ENCODE assay signal across 20 mouse cellular contexts in the genomic region with DNA sequence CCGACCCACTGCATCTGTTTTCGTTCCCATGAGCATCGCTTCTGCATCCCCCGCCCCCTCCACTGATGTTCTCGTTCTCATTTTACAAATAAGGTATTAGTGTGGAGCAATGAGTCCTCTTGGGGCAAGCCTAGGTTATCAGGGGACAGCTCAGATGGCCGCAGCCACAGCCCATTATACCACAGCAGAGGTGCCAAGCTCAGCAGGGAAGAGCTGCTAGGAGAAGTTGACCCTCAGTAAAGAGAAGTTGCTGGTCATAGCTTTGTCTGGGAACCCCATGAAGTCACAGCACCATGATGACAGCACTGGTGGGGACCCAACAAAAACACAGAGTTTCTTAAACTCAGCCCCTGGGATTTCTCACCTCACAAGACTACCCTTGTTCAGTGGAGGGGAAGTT. TPM values are rescaled to one million over a fixed set of nuclear protein-coding genes. Genes with fewer than 3 reads are reported as not detected.
DNase-seq lines count a peak whose midpoint lies in the region; ATAC-seq lines count a peak whose summit lies in the region.
"Had no signal": no experiment of that assay in that cellular context is flagged by ENCODE, and none has a peak within 500 bp of the region (broad histone marks: within the 10 kb centered on the region; RNA-seq: fewer than 3 reads in every experiment).

No protein-coding gene starts in this region.

- DNase-seq in heart, adult 11 months, result peak; percentile 89
- no peak for DNase-seq in heart, adult 9 months (ENCODE audit: low spot score in 2 of 2)
- no peak for DNase-seq in heart, adult 8-10 months (ENCODE audit: low spot score)
- DNase-seq in kidney, postnatal 10 days, result peak; percentile 10
- DNase-seq in kidney, adult 9 months, result no peak
- DNase-seq: adrenal gland, adult 2 months; adrenal gland, postnatal 25 days; cerebellum, adult 18-20 months; cerebellum, adult 9-11 months; cerebellum, postnatal 36 days; kidney, adult 18-20 months had no signal

- no peak overlapping the region for H3K4me3 ChIP-seq in heart, embryonic 12.5 days
- H3K4me3 ChIP-seq in heart, embryonic 16.5 days (ENCODE audit: low read length), result no peak overlapping the region
- H3K4me3 ChIP-seq in neural tube, embryonic 15.5 days (replicated peaks), result no peak overlapping the region
- H3K4me3 ChIP-seq: embryonic facial prominence, embryonic 13.5 days; hindbrain, embryonic 10.5 days; intestine, embryonic 15.5 days; kidney, embryonic 15.5 days had no signal

- no peak for ATAC-seq in heart, embryonic 12.5 days (ENCODE audit: insufficient number of reproducible peaks, low FRiP score)
- no peak for ATAC-seq in heart, embryonic 16.5 days (replicated peaks; ENCODE audit: extremely low read depth, insufficient read depth, low FRiP score)
- no peak for ATAC-seq in neural tube, embryonic 15.5 days (ENCODE audit: low FRiP score)
- ATAC-seq: forebrain, embryonic 14.5 days; intestine, embryonic 15.5 days had no signal

- H3K4me1 ChIP-seq in heart, embryonic 12.5 days (replicated peaks), result peaks cover 47% of the 10 kb centered on the region
- peaks cover 36% of the 10 kb centered on the region for H3K4me1 ChIP-seq in heart, embryonic 16.5 days (ENCODE audit: control insufficient read depth, insufficient read depth, low read length)
- H3K4me1 ChIP-seq in neural tube, embryonic 15.5 days, result peaks cover 11% of the 10 kb centered on the region; the same call in 1 of the 2 replicates

- no peaks in the 10 kb centered on the region for H3K27me3 ChIP-seq in heart, embryonic 12.5 days (replicated peaks)
- no peaks in the 10 kb centered on the region for H3K27me3 ChIP-seq in heart, embryonic 16.5 days (ENCODE audit: control insufficient read depth, insufficient read depth, low read length)
- peaks cover 4% of the 10 kb centered on the region; the same call in 1 of the 2 replicates for H3K27me3 ChIP-seq in neural tube, embryonic 15.5 days (replicated peaks)
- H3K27me3 ChIP-seq: embryonic facial prominence, embryonic 13.5 days; intestine, embryonic 15.5 days; kidney, embryonic 15.5 days had no signal

- WGBS in heart, embryonic 12.5 days, result 73% methylated on average over 6 of the region's 6 CpGs
- 73% methylated on average over 6 of the region's 6 CpGs for whole genome bisulfite sequencing in heart, embryonic 16.5 days
- 87% methylated on average over 6 of the region's 6 CpGs for WGBS in neural tube, embryonic 15.5 days

- H3K9ac ChIP-seq in heart, embryonic 12.5 days, result no peak overlapping the region
- H3K9ac ChIP-seq in heart, embryonic 16.5 days (ENCODE audit: low read length), result no peak overlapping the region
- H3K9ac ChIP-seq in neural tube, embryonic 15.5 days (replicated peaks), result no peak overlapping the region
- H3K9ac ChIP-seq: embryonic facial prominence, embryonic 13.5 days; hindbrain, embryonic 14.5 days; intestine, embryonic 15.5 days; kidney, embryonic 15.5 days had no signal

- no peak overlapping the region for H3K4me2 ChIP-seq in heart, embryonic 12.5 days
- H3K4me2 ChIP-seq in heart, embryonic 16.5 days (ENCODE audit: low read depth, low read length), result no peak overlapping the region
- no peak overlapping the region for H3K4me2 ChIP-seq in neural tube, embryonic 15.5 days
- H3K4me2 ChIP-seq: embryonic facial prominence, embryonic 13.5 days; hindbrain, embryonic 14.5 days; intestine, embryonic 15.5 days; kidney, embryonic 15.5 days had no signal

- H3K27ac ChIP-seq in heart, embryonic 12.5 days (ENCODE audit: poor library complexity, severe bottlenecking), result 0 out of 2 replicates have a peak overlapping the region, but pooled peaks have one; percentile 19
- peak overlapping the region; percentile 97 for H3K27ac ChIP-seq in heart, embryonic 16.5 days (ENCODE audit: low read length)
- no peak overlapping the region for H3K27ac ChIP-seq in neural tube, embryonic 15.5 days (replicated peaks)
- H3K27ac ChIP-seq: embryonic facial prominence, embryonic 13.5 days; hindbrain, embryonic 10.5 days; hindbrain, embryonic 14.5 days; intestine, embryonic 15.5 days; kidney, embryonic 15.5 days had no signal

- no peaks in the 10 kb centered on the region for H3K9me3 ChIP-seq in heart, embryonic 12.5 days (replicated peaks)
- H3K9me3 ChIP-seq in heart, embryonic 16.5 days (replicated peaks; ENCODE audit: control insufficient read depth, low read length), result no peaks in the 10 kb centered on the region
- no peaks in the 10 kb centered on the region for H3K9me3 ChIP-seq in neural tube, embryonic 15.5 days (replicated peaks)
- H3K9me3 ChIP-seq: embryonic facial prominence, embryonic 13.5 days; hindbrain, embryonic 10.5 days; intestine, embryonic 15.5 days; kidney, embryonic 15.5 days had no signal

- peaks cover 83% of the 10 kb centered on the region for H3K36me3 ChIP-seq in heart, embryonic 12.5 days
- H3K36me3 ChIP-seq in heart, embryonic 16.5 days (ENCODE audit: control insufficient read depth, insufficient read depth), result peaks cover 28% of the 10 kb centered on the region
- no peaks in the 10 kb centered on the region for H3K36me3 ChIP-seq in neural tube, embryonic 15.5 days
- H3K36me3 ChIP-seq: hindbrain, embryonic 10.5 days had no signal

RNA-seq across cellular contexts. Expression of gene Mpzl1, which starts 27.4 kb away (rescaled TPM):
- polyA plus RNA-seq in heart, embryonic 12.5 days (2016; fragmentation: Nextera tagmentation; extraction: Ambion mirVana), result 126 and 135 TPM in 2 replicates
- total RNA-seq in heart, adult 8-10 months (2022), result 10 to 100 TPM; 12.3 to 13.6 (median 12.4) TPM
- polyA plus RNA-seq in heart, embryonic 16.5 days (2015; fragmentation: Nextera tagmentation; extraction: Ambion mirVana), result 95.3 and 104 TPM in 2 replicates
- 159 and 163 TPM in 2 replicates for polyA plus RNA-seq in neural tube, embryonic 15.5 days (2015; fragmentation: Nextera tagmentation; extraction: Ambion mirVana)

RNA-seq across cellular contexts. Expression of gene Rcsd1, which starts 47.8 kb away (rescaled TPM):
- 113 and 122 TPM in 2 replicates for polyA plus RNA-seq in heart, embryonic 12.5 days (2016; fragmentation: Nextera tagmentation; extraction: Ambion mirVana)
- total RNA-seq in heart, adult 8-10 months (2022), result 10 to 100 TPM; 64.0 to 99.3 (median 73.2) TPM
- 99.3 and 111 TPM in 2 replicates for polyA plus RNA-seq in heart, embryonic 16.5 days (2015; fragmentation: Nextera tagmentation; extraction: Ambion mirVana)
- 8.1 and 29.8 TPM in 2 replicates for polyA plus RNA-seq in neural tube, embryonic 15.5 days (2015; fragmentation: Nextera tagmentation; extraction: Ambion mirVana)

Comparison
In these comparisons a context has a peak if more than half of its experiments do, and no peak if none do; other contexts are left out.
1. DNase-seq: peak in heart, adult 11 months (single experiment) and kidney, postnatal 10 days (single experiment); none in heart, adult 9 months (0 of 2), heart, adult 8-10 months (single experiment) and kidney, adult 9 months (single experiment).